8 mouse cellular contexts compared by ENCODE assay signal in genomic region chr1:53784721-53785418, GRCm38 (mm10). TPM values are rescaled to one million over a fixed set of nuclear protein-coding genes. Genes with fewer than 3 reads are reported as not detected.
DNase-seq lines count a peak whose midpoint lies in the region; ATAC-seq and TF ChIP-seq lines count a peak whose summit lies in the region.

Gene Stk17b, minus strand, starts transcription at chr1:53785224.

- H3K36me3 ChIP-seq in heart, embryonic 15.5 days, result no peaks in the 10 kb centered on the region
- no peaks in the 10 kb centered on the region for H3K36me3 ChIP-seq in liver, embryonic 16.5 days (ENCODE audit: control insufficient read depth, insufficient read depth)
- no peaks in the 10 kb centered on the region for H3K36me3 ChIP-seq in neural tube, embryonic 13.5 days
- no peaks in the 10 kb centered on the region for H3K36me3 ChIP-seq in testis, adult 2 months (ENCODE audit: control insufficient read depth, insufficient read depth, low read length)

- peak within 1 kb of the TSS; percentile 91 for H3K27ac ChIP-seq in heart, embryonic 15.5 days
- peak within 1 kb of the TSS; percentile 94 for H3K27ac ChIP-seq in liver, embryonic 16.5 days (ENCODE audit: low read length)
- peak within 1 kb of the TSS; percentile 64 for H3K27ac ChIP-seq in neural tube, embryonic 13.5 days (replicated peaks)
- H3K27ac ChIP-seq in testis, adult 2 months (ENCODE audit: control insufficient read depth, insufficient read depth, low read depth, low read length), result peak within 1 kb of the TSS; percentile 98

- no peaks in the 10 kb centered on the region for H3K9me3 ChIP-seq in heart, embryonic 15.5 days (replicated peaks)
- H3K9me3 ChIP-seq in liver, embryonic 16.5 days (replicated peaks; ENCODE audit: control insufficient read depth, low read length), result no peaks in the 10 kb centered on the region
- no peaks in the 10 kb centered on the region for H3K9me3 ChIP-seq in neural tube, embryonic 13.5 days

- H3K4me3 ChIP-seq in heart, embryonic 15.5 days, result peak within 1 kb of the TSS; percentile 94
- H3K4me3 ChIP-seq in liver, embryonic 16.5 days (ENCODE audit: low read depth, low read length), result peak within 1 kb of the TSS; percentile 91
- H3K4me3 ChIP-seq in neural tube, embryonic 13.5 days, result peak within 1 kb of the TSS; percentile 83
- peak within 1 kb of the TSS; percentile 93 for H3K4me3 ChIP-seq in testis, adult 2 months (ENCODE audit: control insufficient read depth, low read depth, low read length)

- H3K27me3 ChIP-seq in heart, embryonic 15.5 days, result no peaks in the 10 kb centered on the region
- no peaks in the 10 kb centered on the region for H3K27me3 ChIP-seq in liver, embryonic 16.5 days (ENCODE audit: control insufficient read depth, insufficient read depth, low read depth, low read length)
- H3K27me3 ChIP-seq in neural tube, embryonic 13.5 days, result no peaks in the 10 kb centered on the region
- H3K27me3 ChIP-seq in testis, adult 2 months (ENCODE audit: control insufficient read depth, insufficient read depth, low read length), result no peaks in the 10 kb centered on the region

- peak within 1 kb of the TSS; percentile 63 for H3K4me2 ChIP-seq in heart, embryonic 15.5 days
- H3K4me2 ChIP-seq in liver, embryonic 16.5 days (ENCODE audit: low read depth, low read length), result peak within 1 kb of the TSS; percentile 68
- peak within 1 kb of the TSS; percentile 77 for H3K4me2 ChIP-seq in neural tube, embryonic 13.5 days

- peak; percentile 96 for TF ChIP-seq POLR2A in testis, adult 2 months (IDR thresholded peaks at IDR 0.05; ENCODE audit: control insufficient read depth, low read depth, low read length)

- TF ChIP-seq CTCF in testis, adult 2 months (IDR thresholded peaks at IDR 0.05; ENCODE audit: control insufficient read depth, insufficient read depth, insufficient replicate concordance, low read depth, low read length), result no peak

- under 1% methylated on average over 79 of the region's 81 CpGs for WGBS in heart, embryonic 15.5 days
- under 1% methylated on average over 77 of the region's 81 CpGs for WGBS in liver, embryonic 16.5 days (ENCODE audit: insufficient replicate concordance)
- WGBS in neural tube, embryonic 13.5 days, result under 1% methylated on average over 77 of the region's 81 CpGs

- H3K9ac ChIP-seq in heart, embryonic 15.5 days, result peak within 1 kb of the TSS; percentile 91
- H3K9ac ChIP-seq in liver, embryonic 16.5 days (ENCODE audit: low read depth, low read length), result peak within 1 kb of the TSS; percentile 93
- H3K9ac ChIP-seq in neural tube, embryonic 13.5 days, result peak within 1 kb of the TSS; percentile 78

- ATAC-seq in heart, embryonic 15.5 days (replicated peaks; ENCODE audit: insufficient number of reproducible peaks, insufficient read depth, low FRiP score, low read depth), result peak; percentile 97
- peak; percentile 95 for ATAC-seq in liver, embryonic 16.5 days (ENCODE audit: low read depth)
- peak; percentile 99 for ATAC-seq in neural tube, embryonic 13.5 days (ENCODE audit: low read depth)

- DNase-seq in CD8-positive naive resting alpha-beta T cell, adult 2 months (ENCODE audit: low read depth in 2 of 2, low spot score in 2 of 2), result peak; percentile 75 to 83
- DNase-seq in c-Kit-negative CD71-positive TER-119-positive erythroid progenitor cells, embryonic 14.5 days (ENCODE audit: low read depth, low spot score), result peak; percentile 90
- DNase-seq in fibroblast of lung, adult 2 months (ENCODE audit: low read depth), result peak; percentile 72
- DNase-seq in kidney, postnatal 25 days, result peak; percentile 97 to 98

- no peaks in the 10 kb centered on the region; the same call in 1 of the 2 replicates for H3K4me1 ChIP-seq in heart, embryonic 15.5 days (replicated peaks)
- peaks cover 7% of the 10 kb centered on the region for H3K4me1 ChIP-seq in liver, embryonic 16.5 days (ENCODE audit: control insufficient read depth, low read depth, low read length)
- peaks cover 8% of the 10 kb centered on the region; the same call in 1 of the 2 replicates for H3K4me1 ChIP-seq in neural tube, embryonic 13.5 days (replicated peaks)
- H3K4me1 ChIP-seq in testis, adult 2 months (ENCODE audit: control insufficient read depth, insufficient read depth, low read length), result no peaks in the 10 kb centered on the region; the same call in 1 of the 2 replicates

RNA-seq across cellular contexts. Expression of gene Stk17b, which starts in this region (rescaled TPM):
- polyA plus RNA-seq in heart, embryonic 15.5 days (2015; fragmentation: Nextera tagmentation; extraction: Ambion mirVana), result 15.5 and 17.2 TPM in 2 replicates
- polyA plus RNA-seq in liver, embryonic 16.5 days (2015; fragmentation: Nextera tagmentation; extraction: Ambion mirVana), result 21.7 and 22.9 TPM in 2 replicates
- polyA plus RNA-seq in neural tube, embryonic 13.5 days (2015; fragmentation: Nextera tagmentation; extraction: Ambion mirVana), result 7.4 and 8.0 TPM in 2 replicates
- polyA plus RNA-seq in testis, adult 2 months (2012; rRNA removed), result 6.7 and 6.9 TPM in 2 replicates

Comparison
In these comparisons a context has a peak if more than half of its experiments do, and no peak if none do; other contexts are left out.
1. Peak in every context shown above with its lines: DNase-seq, ATAC-seq, H3K4me3 ChIP-seq and H3K27ac ChIP-seq.